Mouse (Mus musculus) hindbrain, embryonic 12.5 days (tissue): ENCODE data around the gene Olfr1056. TPM values are rescaled to one million over a fixed set of nuclear protein-coding genes. Genes with fewer than 3 reads are reported as not detected.
"Not testable (repeated sequence)": the region's sequence is repeated elsewhere in the genome, so short reads cannot be mapped to it uniquely, and the experiment has no call there.

Experiments used
- ATAC-seq: fragments of 200-750 bp; cut with Nextera tagmentation; 2 replicates; pipeline ENCODE4 v1.8.0; 2017; ENCODE audit warnings: moderate TSS enrichment; ENCODE audit not compliant: low FRiP score
- H3K27ac ChIP-seq: fragments of 300-500 bp; sonication (generic); 2 replicates; pipeline ENCODE4 v1.5.1; 2016; ENCODE audit warnings: mild to moderate bottlenecking
- H3K27me3 ChIP-seq: fragments of 300-500 bp; sonication (generic); 2 replicates; pipeline ENCODE4 v1.6.1; 2016; ENCODE audit warnings: mild to moderate bottlenecking
- H3K36me3 ChIP-seq: fragments of 300-500 bp; sonication (generic); 2 replicates; pipeline ENCODE4 v1.6.1; 2016; ENCODE audit warnings: mild to moderate bottlenecking
- H3K4me1 ChIP-seq: fragments of 300-500 bp; sonication (generic); 2 replicates; pipeline ENCODE4 v1.6.1; 2016
- H3K4me2 ChIP-seq: fragments of 300-500 bp; sonication (generic); replicated peaks from 2 replicates; pipeline ENCODE4 v1.6.1; 2016; ENCODE audit warnings: mild to moderate bottlenecking
- H3K4me3 ChIP-seq: fragments of 300-500 bp; sonication (generic); 2 replicates; pipeline ENCODE4 v1.5.1; 2016; ENCODE audit warnings: mild to moderate bottlenecking
- H3K9ac ChIP-seq: fragments of 300-500 bp; sonication (generic); 2 replicates; pipeline ENCODE4 v1.6.1; 2016; ENCODE audit warnings: mild to moderate bottlenecking, moderate library complexity
- H3K9me3 ChIP-seq: fragments of 300-500 bp; sonication (generic); replicated peaks from 2 replicates; pipeline ENCODE4 v1.6.1; 2016; ENCODE audit warnings: mild to moderate bottlenecking
- WGBS: fragments of 180-500 bp; shearing (Covaris S2); methylation state at CpG from one replicate; pipeline ENCODE4 v1.1.7; 2016; 5-methylcytosine and 5-hydroxymethylcytosine counted together
- polyA plus RNA-seq: library from polyadenylated mRNA; unstranded; fragments of >200 nt; fragmentation: Nextera tagmentation; extraction: Ambion mirVana; gene quantifications from 2 replicates; pipeline ENCODE4 v1.2.1, GENCODE M21; 2016

The Olfr1056 gene
- polyA plus RNA-seq = not detected in 2 replicates

- H3K9me3 ChIP-seq = no peaks in the 10 kb centered on the region
- no peak within 1 kb of the TSS for H3K9ac ChIP-seq
- H3K27me3 ChIP-seq = no peaks in the 10 kb centered on the region
- no peak for ATAC-seq
- H3K36me3 ChIP-seq = no peaks in the 10 kb centered on the region
- H3K4me3 ChIP-seq = no peak within 1 kb of the TSS
- H3K4me2 ChIP-seq = no peak within 1 kb of the TSS
- no peak within 1 kb of the TSS for H3K27ac ChIP-seq
- H3K4me1 ChIP-seq = no peaks in the 10 kb centered on the region
These were observed at the start of gene Olfr1056 for GRCm38 (mm10) chr2:86362369-86362768. Gene Olfr1056 (minus strand): TSS chr2:86362469.

GRCm38 (mm10) chr2:86395114-86395513 is 32.8 kb upstream of the Olfr1056 start:
- no peaks in the 10 kb centered on the region for H3K4me1 ChIP-seq
- WGBS = 91% methylated on average over 2 of the region's 2 CpGs
- no peaks in the 10 kb centered on the region for H3K27me3 ChIP-seq
- H3K27ac ChIP-seq = no peak overlapping the region
- H3K36me3 ChIP-seq = no peaks in the 10 kb centered on the region
- no peak overlapping the region for H3K4me3 ChIP-seq
- H3K4me2 ChIP-seq = no peak overlapping the region
- ATAC-seq = no peak
- H3K9me3 ChIP-seq = no peaks in the 10 kb centered on the region
- H3K9ac ChIP-seq = no peak overlapping the region

GRCm38 (mm10) chr2:86388461-86388860 is 26.2 kb upstream of the Olfr1056 start, which contains the start of gene Olfr1058:
Gene Olfr1058 (minus strand): TSS chr2:86388561.
- H3K27ac ChIP-seq, H3K9me3 ChIP-seq, ATAC-seq, H3K4me1 ChIP-seq, H3K4me2 ChIP-seq, H3K4me3 ChIP-seq, H3K36me3 ChIP-seq, H3K9ac ChIP-seq, H3K27me3 ChIP-seq: not testable (repeated sequence)

- Histone ChIP-seq H3K27ac (no peak within 1 kb of the TSS), H3K9me3 (no peaks in the 10 kb centered on the region), H3K4me2 (no peak within 1 kb of the TSS), H3K9ac (no peak within 1 kb of the TSS), H3K4me1 (no peaks in the 10 kb centered on the region), H3K27me3 (no peaks in the 10 kb centered on the region), H3K36me3 (no peaks in the 10 kb centered on the region), H3K4me3 (no peak within 1 kb of the TSS)
- ATAC-seq = no peak
These were observed 16.0 kb upstream of the Olfr1056 start, which contains the start of gene Olfr1057 for GRCm38 (mm10) chr2:86378293-86378692. Gene Olfr1057 (minus strand): TSS chr2:86378393.

- not testable (repeated sequence) for H3K4me1 ChIP-seq, H3K9ac ChIP-seq, H3K27ac ChIP-seq, H3K4me3 ChIP-seq, H3K9me3 ChIP-seq, H3K4me2 ChIP-seq, H3K27me3 ChIP-seq, H3K36me3 ChIP-seq, ATAC-seq
- WGBS = no CpG with 5 or more reads among the region's 6 CpGs
These were observed 4.1 kb upstream of the Olfr1056 start for GRCm38 (mm10) chr2:86366342-86366741.

- not testable (repeated sequence) for H3K9ac ChIP-seq, ATAC-seq, H3K4me2 ChIP-seq, H3K4me3 ChIP-seq, H3K4me1 ChIP-seq, H3K9me3 ChIP-seq, H3K27ac ChIP-seq, H3K27me3 ChIP-seq, H3K36me3 ChIP-seq
- 93% methylated on average over 1 of the region's 1 CpGs for whole genome bisulfite sequencing
These were observed 10.5 kb downstream of the Olfr1056 start for GRCm38 (mm10) chr2:86351751-86352150.

GRCm38 (mm10) chr2:86350184-86350583 is 12.1 kb downstream of the Olfr1056 start, which contains the start of gene Olfr1055:
Gene Olfr1055 (minus strand): TSS chr2:86350284.
- Histone ChIP-seq H3K4me2 (no peak within 1 kb of the TSS), H3K27ac (no peak within 1 kb of the TSS), H3K27me3 (no peaks in the 10 kb centered on the region), H3K9me3 (no peaks in the 10 kb centered on the region), H3K36me3 (no peaks in the 10 kb centered on the region), H3K9ac (no peak within 1 kb of the TSS), H3K4me3 (no peak within 1 kb of the TSS), H3K4me1 (no peaks in the 10 kb centered on the region)
- WGBS = 93% methylated on average over 5 of the region's 5 CpGs
- no peak for ATAC-seq

GRCm38 (mm10) chr2:86335333-86335732 is 26.9 kb downstream of the Olfr1056 start, which contains the start of gene Olfr1054:
Gene Olfr1054 (minus strand): TSS chr2:86335433.
- Histone ChIP-seq H3K27me3 (no peaks in the 10 kb centered on the region), H3K9me3 (no peaks in the 10 kb centered on the region)
- WGBS = 90% methylated on average over 3 of the region's 3 CpGs

GRCm38 (mm10) chr2:86315184-86315583 is 47.1 kb downstream of the Olfr1056 start, which contains the start of gene Olfr1053:
Gene Olfr1053 (minus strand): TSS chr2:86315284.
- WGBS = 70% methylated on average over 3 of the region's 3 CpGs
- Histone ChIP-seq H3K9ac (no peak within 1 kb of the TSS), H3K27me3 (no peaks in the 10 kb centered on the region), H3K27ac (no peak within 1 kb of the TSS), H3K4me2 (no peak within 1 kb of the TSS), H3K36me3 (no peaks in the 10 kb centered on the region), H3K4me3 (no peak within 1 kb of the TSS), H3K4me1 (no peaks in the 10 kb centered on the region), H3K9me3 (no peaks in the 10 kb centered on the region)
- ATAC-seq = no peak

More at GRCm38 (mm10) chr2:86335333-86335732, 26.9 kb downstream of the Olfr1056 start, which contains the start of gene Olfr1054:
- H3K4me2 ChIP-seq = no peak within 1 kb of the TSS
- no peak for ATAC-seq
- no peak within 1 kb of the TSS for H3K27ac ChIP-seq
- no peaks in the 10 kb centered on the region for H3K4me1 ChIP-seq
- no peak within 1 kb of the TSS for H3K9ac ChIP-seq
- H3K36me3 ChIP-seq = no peaks in the 10 kb centered on the region
- H3K4me3 ChIP-seq = no peak within 1 kb of the TSS

Other genes starting within 250 kb of the Olfr1056 start
- not detected in 2 replicates for gene Olfr1039, start 226.5 kb downstream of the Olfr1056 start, polyA plus RNA-seq
- not detected in 2 replicates for gene Olfr1040, start 215.7 kb downstream of the Olfr1056 start, polyA plus RNA-seq
- not detected in 2 replicates for gene Olfr1042, start 200.6 kb downstream of the Olfr1056 start, polyA plus RNA-seq
- not detected in 2 replicates for gene Olfr1043, start 194.9 kb downstream of the Olfr1056 start, polyA plus RNA-seq
- not detected in 2 replicates for gene Olfr1044, start 184.6 kb downstream of the Olfr1056 start, polyA plus RNA-seq
- gene Olfr52, start 176.8 kb downstream of the Olfr1056 start, polyA plus RNA-seq = not detected in 2 replicates
- gene Olfr1045, start 159.5 kb downstream of the Olfr1056 start, polyA plus RNA-seq = not detected in 2 replicates
- not detected in 2 replicates for gene Olfr1046, start 143.2 kb downstream of the Olfr1056 start, polyA plus RNA-seq
- gene Olfr1047, start 131.1 kb downstream of the Olfr1056 start, polyA plus RNA-seq = not detected in 2 replicates
- gene Olfr1048, start 122.2 kb downstream of the Olfr1056 start, polyA plus RNA-seq = not detected in 2 replicates
- gene Olfr1049, start 104.1 kb downstream of the Olfr1056 start, polyA plus RNA-seq = not detected in 2 replicates
- gene Olfr1051, start 83.4 kb downstream of the Olfr1056 start, polyA plus RNA-seq = not detected in 2 replicates
- gene Olfr1052, start 70.0 kb downstream of the Olfr1056 start, polyA plus RNA-seq = not detected in 2 replicates
- gene Olfr1053, start 47.2 kb downstream of the Olfr1056 start, polyA plus RNA-seq = not detected in 2 replicates
- gene Olfr1054, start 27.0 kb downstream of the Olfr1056 start, polyA plus RNA-seq = not detected in 2 replicates
- not detected in 2 replicates for gene Olfr1055, start 12.2 kb downstream of the Olfr1056 start, polyA plus RNA-seq
- gene Olfr1057, start 15.9 kb upstream of the Olfr1056 start, polyA plus RNA-seq = not detected in 2 replicates
- gene Olfr1058, start 26.1 kb upstream of the Olfr1056 start, polyA plus RNA-seq = not detected in 2 replicates
- gene Olfr1061, start 51.6 kb upstream of the Olfr1056 start, polyA plus RNA-seq = not detected in 2 replicates
- gene Olfr1062, start 64.3 kb upstream of the Olfr1056 start, polyA plus RNA-seq = not detected in 2 replicates
- not detected in 2 replicates for gene Olfr1065, start 88.1 kb upstream of the Olfr1056 start, polyA plus RNA-seq
- not detected in 2 replicates for gene Olfr1066, start 93.8 kb upstream of the Olfr1056 start, polyA plus RNA-seq
- not detected in 2 replicates for gene Olfr228, start 124.9 kb upstream of the Olfr1056 start, polyA plus RNA-seq
- not detected in 2 replicates for gene Olfr1076, start 146.0 kb upstream of the Olfr1056 start, polyA plus RNA-seq
- not detected in 2 replicates for gene Olfr1079, start 180.0 kb upstream of the Olfr1056 start, polyA plus RNA-seq
- not detected in 2 replicates for gene Olfr1080, start 195.8 kb upstream of the Olfr1056 start, polyA plus RNA-seq
- not detected in 2 replicates for gene Olfr1082, start 236.5 kb upstream of the Olfr1056 start, polyA plus RNA-seq